Mouse (Mus musculus) embryonic facial prominence, embryonic 14.5 days (tissue): ENCODE measurements around the gene Prtg. TPM values are rescaled to one million over a fixed set of nuclear protein-coding genes. Genes with fewer than 3 reads are reported as not detected.

Experiments
- ATAC-seq: fragments of 200-750 bp; cut with Nextera tagmentation; 2 replicates; pipeline ENCODE4 v1.8.0; 2017; ENCODE audit warnings: low read depth, moderate number of reproducible peaks, moderate TSS enrichment
- DNase-seq: peaks from one replicate; pipeline ENCODE4 v3.0.0-alpha.2; 2015; ENCODE audit warnings: low spot score
- H3K27ac ChIP-seq: fragments of 300-500 bp; sonication (generic); replicated peaks from 2 replicates; pipeline ENCODE4 v1.5.1; 2014; ENCODE audit warnings: low read depth, mild to moderate bottlenecking, low read length, moderate library complexity
- H3K27me3 ChIP-seq: fragments of 300-500 bp; sonication (generic); replicated peaks from 2 replicates; pipeline ENCODE4 v1.6.1; 2014; ENCODE audit warnings: low read length; ENCODE audit not compliant: control insufficient read depth, insufficient read depth
- H3K36me3 ChIP-seq: fragments of 300-500 bp; sonication (generic); 2 replicates; pipeline ENCODE4 v1.6.1; 2014; ENCODE audit warnings: low read length, mixed read lengths; ENCODE audit not compliant: control insufficient read depth, insufficient read depth
- H3K4me1 ChIP-seq: fragments of 300-500 bp; sonication (generic); 2 replicates; pipeline ENCODE4 v1.6.1; 2014; ENCODE audit warnings: antibody characterized with exemption, low read length; ENCODE audit not compliant: control insufficient read depth, insufficient read depth
- H3K4me2 ChIP-seq: fragments of 300-500 bp; sonication (generic); 2 replicates; pipeline ENCODE4 v1.6.1; 2014; ENCODE audit warnings: low read depth, mild to moderate bottlenecking, low read length, moderate library complexity, mixed read lengths
- H3K4me3 ChIP-seq: fragments of 300-500 bp; sonication (generic); 2 replicates; pipeline ENCODE4 v1.5.1; 2014; ENCODE audit warnings: low read depth, mild to moderate bottlenecking, low read length
- H3K9ac ChIP-seq: fragments of 300-500 bp; sonication (generic); 2 replicates; pipeline ENCODE4 v1.6.1; 2014; ENCODE audit warnings: low read depth, mild to moderate bottlenecking, low read length, moderate library complexity, mixed read lengths
- H3K9me3 ChIP-seq: fragments of 300-500 bp; sonication (generic); 2 replicates; pipeline ENCODE4 v1.6.1; 2016; ENCODE audit warnings: low read length; ENCODE audit not compliant: control insufficient read depth
- WGBS: fragments of 180-500 bp; shearing (Covaris S2); extraction: QIAGEN DNeasy Blood & Tissue Kit; methylation state at CpG from one replicate; pipeline ENCODE4 v1.1.7; 2014; 5-methylcytosine and 5-hydroxymethylcytosine counted together
- polyA plus RNA-seq: library from polyadenylated mRNA; unstranded; fragments of >200 nt; fragmentation: Nextera tagmentation; extraction: Ambion mirVana; gene quantifications from 2 replicates; pipeline ENCODE4 v1.2.1, GENCODE M21; 2014

The Prtg gene
- 1.3 and 1.4 TPM in 2 replicates for polyA plus RNA-seq

- peak; percentile 77 for ATAC-seq
- WGBS: 4% methylated on average over 3 of the region's 57 CpGs
- Histone ChIP-seq H3K4me1 (peaks cover 5% of the 10 kb centered on the region; the same call in 1 of the 2 replicates), H3K4me3 (peak within 1 kb of the TSS; percentile 79), H3K9ac (peak within 1 kb of the TSS; percentile 86), H3K4me2 (peak within 1 kb of the TSS; percentile 100), H3K9me3 (no peaks in the 10 kb centered on the region), H3K27ac (peak within 1 kb of the TSS; percentile 83), H3K36me3 (no peaks in the 10 kb centered on the region), H3K27me3 (no peaks in the 10 kb centered on the region)
- peak; percentile 61 for DNase-seq
These were observed at the start of gene Prtg for GRCm38 (mm10) chr9:72806731-72807419. TSS of gene Prtg (plus strand) at chr9:72806874.

GRCm38 (mm10) chr9:72757143-72757542 lies 49.5 kb upstream of the Prtg start:
- ATAC-seq: no peak
- 69% methylated on average over 5 of the region's 5 CpGs for WGBS

GRCm38 (mm10) chr9:72758705-72759131 lies 48.0 kb upstream of the Prtg start:
- DNase-seq: no peak
- no peak for ATAC-seq
- WGBS: 19% methylated on average over 8 of the region's 8 CpGs
- Histone ChIP-seq H3K4me3 (no peak overlapping the region), H3K4me2 (no peak overlapping the region), H3K27me3 (no peaks in the 10 kb centered on the region), H3K9ac (no peak overlapping the region), H3K9me3 (no peaks in the 10 kb centered on the region), H3K4me1 (peaks cover 14% of the 10 kb centered on the region; the same call in 1 of the 2 replicates), H3K27ac (no peak overlapping the region), H3K36me3 (no peaks in the 10 kb centered on the region)

More at GRCm38 (mm10) chr9:72757143-72757542, 49.5 kb upstream of the Prtg start:
- Histone ChIP-seq H3K27ac (no peak overlapping the region), H3K27me3 (no peaks in the 10 kb centered on the region), H3K4me3 (no peak overlapping the region), H3K4me1 (peaks cover 7% of the 10 kb centered on the region; the same call in 1 of the 2 replicates), H3K9ac (no peak overlapping the region), H3K9me3 (no peaks in the 10 kb centered on the region), H3K36me3 (no peaks in the 10 kb centered on the region), H3K4me2 (no peak overlapping the region)
- no peak for DNase-seq

GRCm38 (mm10) chr9:72763050-72763718 lies 43.5 kb upstream of the Prtg start:
- H3K9ac ChIP-seq: no peak overlapping the region
- no peaks in the 10 kb centered on the region for H3K27me3 ChIP-seq
- DNase-seq: peak; percentile 84
- no peaks in the 10 kb centered on the region for H3K36me3 ChIP-seq
- H3K4me3 ChIP-seq: no peak overlapping the region
- WGBS: 21% methylated on average over 3 of the region's 3 CpGs
- H3K4me2 ChIP-seq: no peak overlapping the region
- H3K27ac ChIP-seq: peak overlapping the region; percentile 22; the same call in 1 of the 2 replicates
- peak; percentile 75 for ATAC-seq
- H3K9me3 ChIP-seq: no peaks in the 10 kb centered on the region
- H3K4me1 ChIP-seq: peaks cover 13% of the 10 kb centered on the region; the same call in 1 of the 2 replicates

- Histone ChIP-seq H3K9me3 (no peaks in the 10 kb centered on the region), H3K4me2 (peak overlapping the region; percentile 68), H3K4me3 (peak overlapping the region; percentile 38), H3K9ac (peak overlapping the region; percentile 51), H3K4me1 (0 out of 2 replicates have a peak, but pooled peaks cover 7% of the 10 kb centered on the region), H3K27me3 (no peaks in the 10 kb centered on the region), H3K27ac (0 out of 2 replicates have a peak overlapping the region, but pooled peaks have one; percentile 22), H3K36me3 (no peaks in the 10 kb centered on the region)
- 2% methylated on average over 17 of the region's 17 CpGs for WGBS
- DNase-seq: peak; percentile 93
- peak; percentile 77 for ATAC-seq
These were observed 39.8 kb upstream of the Prtg start for GRCm38 (mm10) chr9:72766789-72767349.

GRCm38 (mm10) chr9:72775022-72775421 lies 31.7 kb upstream of the Prtg start:
- Histone ChIP-seq H3K9ac (no peak overlapping the region), H3K9me3 (no peaks in the 10 kb centered on the region), H3K4me2 (no peak overlapping the region), H3K4me3 (no peak overlapping the region), H3K36me3 (no peaks in the 10 kb centered on the region), H3K27me3 (no peaks in the 10 kb centered on the region), H3K4me1 (no peaks in the 10 kb centered on the region), H3K27ac (no peak overlapping the region)
- ATAC-seq: no peak
- no peak for DNase-seq
- 88% methylated on average over 4 of the region's 4 CpGs for WGBS

- ATAC-seq (0 out of 2 replicates have a peak, but pooled peaks have one; percentile 26), DNase-seq (no peak)
- H3K4me2 ChIP-seq: no peak overlapping the region
- no peaks in the 10 kb centered on the region for H3K9me3 ChIP-seq
- H3K36me3 ChIP-seq: no peaks in the 10 kb centered on the region
- no peak overlapping the region for H3K4me3 ChIP-seq
- H3K27me3 ChIP-seq: no peaks in the 10 kb centered on the region
- peaks cover 13% of the 10 kb centered on the region for H3K4me1 ChIP-seq
- H3K9ac ChIP-seq: no peak overlapping the region
- no peak overlapping the region; the same call in 1 of the 2 replicates for H3K27ac ChIP-seq
- WGBS: 36% methylated on average over 11 of the region's 11 CpGs
These were observed 27.7 kb upstream of the Prtg start for GRCm38 (mm10) chr9:72779004-72779403.

- Histone ChIP-seq H3K36me3 (no peaks in the 10 kb centered on the region), H3K4me2 (no peak overlapping the region), H3K4me3 (no peak overlapping the region), H3K9me3 (no peaks in the 10 kb centered on the region), H3K27ac (no peak overlapping the region), H3K27me3 (no peaks in the 10 kb centered on the region), H3K9ac (no peak overlapping the region), H3K4me1 (peaks cover 13% of the 10 kb centered on the region)
- ATAC-seq: no peak; the same call in 1 of the 2 replicates
- no peak for DNase-seq
- 16% methylated on average over 4 of the region's 4 CpGs for WGBS
These were observed 26.9 kb upstream of the Prtg start for GRCm38 (mm10) chr9:72779733-72780132.
